Mouse (Mus musculus): ENCODE data around the gene Capn2.

DNA sequence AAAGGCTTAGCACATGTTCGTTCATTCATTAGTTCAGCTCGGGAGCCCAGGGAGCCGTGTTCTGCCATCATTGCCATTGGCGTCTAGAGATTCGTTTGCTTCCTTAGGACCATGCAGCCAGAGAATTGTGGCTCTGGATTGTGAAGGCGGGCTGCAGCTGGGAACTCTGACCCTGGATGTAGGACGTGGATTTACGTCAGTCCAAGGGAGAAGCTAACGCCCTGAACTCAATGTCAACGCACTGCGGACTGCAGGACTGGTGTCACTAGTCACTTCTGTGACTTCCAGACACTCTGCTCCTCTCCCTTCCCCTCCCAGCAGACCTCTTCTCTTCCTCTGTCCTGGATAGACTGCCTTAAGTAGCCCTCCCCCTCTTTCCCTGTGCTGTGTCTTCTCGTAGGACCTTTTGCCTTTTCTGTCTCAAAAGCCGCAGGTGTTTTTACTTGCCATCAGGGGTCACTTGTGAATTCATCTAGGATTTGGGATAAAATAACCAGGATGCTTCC lies 9.9 kb upstream of the Capn2 start:
- TF ChIP-seq CTCF (IDR thresholded peaks at IDR 0.05; ENCODE audit: low read depth, low read length), result no peak
- no peak for TF ChIP-seq TAL1 (conservative IDR thresholded peaks at IDR 0.05; ENCODE audit: low read depth, low read length)
- TF ChIP-seq POLR2AphosphoS5 (IDR thresholded peaks at IDR 0.05; ENCODE audit: insufficient replicate concordance, low read depth, low read length), result no peak
